Mouse (Mus musculus) inflammation-experienced regulatory T-cells, adult 6 months (primary cell): ENCODE results near the gene Fibcd1. TPM values are rescaled to one million over a fixed set of nuclear protein-coding genes. Genes with fewer than 3 reads are reported as not detected.

Source experiments
- ATAC-seq: one replicate; pipeline ENCODE4 v1.8.0; 2017
- polyA plus RNA-seq, 3 experiments: library from polyadenylated mRNA; unstranded; fragments of 100-300 nt; shearing (Covaris generic); gene quantifications; one replicate each; pipeline ENCODE4 v1.2.1; 2017

Gene Fibcd1
- polyA plus RNA-seq, 3 experiments from 2014 or later = 0.22 TPM; not detected in 2

DNA sequence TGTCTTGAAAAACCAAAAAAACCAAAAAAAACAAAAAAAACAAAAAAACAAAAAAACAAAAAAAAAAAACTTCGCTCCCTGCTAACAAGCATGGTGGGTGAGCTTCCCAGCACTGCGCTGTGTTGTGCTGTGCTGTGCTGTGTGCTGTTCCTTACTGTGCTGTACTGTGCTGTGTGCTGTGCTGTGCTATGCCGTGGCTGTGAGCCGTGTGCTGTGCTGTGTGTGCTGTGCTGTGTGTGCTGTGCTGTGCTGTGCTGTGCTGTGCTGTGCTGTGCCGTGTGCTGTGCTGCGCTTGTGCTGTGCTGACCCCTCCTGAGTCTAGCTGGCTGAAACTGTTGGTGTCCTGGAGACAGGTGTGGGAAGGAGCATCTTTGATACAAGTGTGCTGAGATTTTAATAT, 78.7 kb downstream of the Fibcd1 start:
- ATAC-seq = no peak

Other genes with a start within 250 kb of the Fibcd1 start
- gene Prdm12, start 206.0 kb downstream of the Fibcd1 start, polyA plus RNA-seq = not detected
- gene Exosc2, start 175.3 kb downstream of the Fibcd1 start, polyA plus RNA-seq = 10 to 100 TPM; 31.9 to 50.4 (median 42.6) TPM
- gene Abl1, start 157.6 kb downstream of the Fibcd1 start, polyA plus RNA-seq = 1 to 10 TPM; 5.0 to 9.4 (median 7.2) TPM
- 1 to 10 TPM in 1 of 3 experiments, under 1 TPM in 2; 0.60 to 1.1 (median 0.79) TPM for gene Qrfp, start 35.4 kb downstream of the Fibcd1 start, polyA plus RNA-seq
- gene Lamc3, start 41.3 kb upstream of the Fibcd1 start, polyA plus RNA-seq = not detected
- 1 to 10 TPM in 1 of 3 experiments, not detected in 2; 1.4 TPM for gene Aif1l, start 104.1 kb upstream of the Fibcd1 start, polyA plus RNA-seq
- 100 to 1,000 TPM in 1 of 3 experiments, 10 to 100 TPM in 2; 75.0 to 105 (median 96.0) TPM for gene Nup214, start 128.4 kb upstream of the Fibcd1 start, polyA plus RNA-seq
- 10 to 100 TPM; 21.3 to 26.7 (median 22.5) TPM for gene Fam78a, start 238.9 kb upstream of the Fibcd1 start, polyA plus RNA-seq
- gene Plpp7, start 249.5 kb upstream of the Fibcd1 start, polyA plus RNA-seq = not detected